Mouse (Mus musculus) midbrain, postnatal 0 days (tissue): ENCODE measurements around the gene C1qtnf6. TPM values are rescaled to one million over a fixed set of nuclear protein-coding genes. Genes with fewer than 3 reads are reported as not detected.

Source experiments
- ATAC-seq: fragments of 200-750 bp; cut with Nextera tagmentation; 2 replicates; pipeline ENCODE4 v1.8.0; 2017; ENCODE audit warnings: moderate number of reproducible peaks, mild to moderate bottlenecking, moderate TSS enrichment, moderate library complexity; ENCODE audit not compliant: low FRiP score
- DNase-seq: peaks from one replicate; pipeline ENCODE4 v3.0.0-alpha.2; 2015; ENCODE audit warnings: low spot score
- H3K27ac ChIP-seq: fragments of 300-500 bp; sonication (generic); 2 replicates; pipeline ENCODE4 v1.5.1; 2014; ENCODE audit warnings: low read depth, mild to moderate bottlenecking, low read length, mixed read lengths
- H3K27me3 ChIP-seq: fragments of 300-500 bp; sonication (generic); 2 replicates; pipeline ENCODE4 v1.6.1; 2014; ENCODE audit warnings: low read length, control low read depth, mixed read lengths; ENCODE audit not compliant: insufficient read depth
- H3K36me3 ChIP-seq: fragments of 300-500 bp; sonication (generic); 2 replicates; pipeline ENCODE4 v1.6.1; 2014; ENCODE audit warnings: low read length, control low read depth, mixed read lengths; ENCODE audit not compliant: insufficient read depth
- H3K4me1 ChIP-seq: fragments of 300-500 bp; sonication (generic); 2 replicates; pipeline ENCODE4 v1.6.1; 2014; ENCODE audit warnings: mild to moderate bottlenecking, control low read depth, antibody characterized with exemption, low read length, mixed read lengths; ENCODE audit not compliant: insufficient read depth
- H3K4me2 ChIP-seq: fragments of 300-500 bp; sonication (generic); 2 replicates; pipeline ENCODE4 v1.6.1; 2014; ENCODE audit warnings: low read depth, mild to moderate bottlenecking, low read length, mixed read lengths; ENCODE audit not compliant: poor library complexity, severe bottlenecking
- H3K4me3 ChIP-seq: fragments of 300-500 bp; sonication (generic); 2 replicates; pipeline ENCODE4 v1.5.1; 2014; ENCODE audit warnings: low read depth, mild to moderate bottlenecking, low read length, moderate library complexity
- H3K9ac ChIP-seq: fragments of 300-500 bp; sonication (generic); replicated peaks from 2 replicates; pipeline ENCODE4 v1.6.1; 2014; ENCODE audit warnings: mild to moderate bottlenecking, low read length, moderate library complexity, mixed read lengths; ENCODE audit not compliant: poor library complexity, severe bottlenecking
- H3K9me3 ChIP-seq: fragments of 300-500 bp; sonication (generic); 2 replicates; pipeline ENCODE4 v1.6.1; 2016; ENCODE audit warnings: low read length, control low read depth
- CTCF ChIP-seq: IDR thresholded peaks from 2 replicates; pipeline ENCODE4 v1.5.1; 2016; ENCODE audit warnings: antibody characterized with exemption, mild to moderate bottlenecking
- WGBS: fragments of 180-500 bp; shearing (Covaris S2); extraction: QIAGEN DNeasy Blood & Tissue Kit; methylation state at CpG from one replicate; pipeline ENCODE4 v1.1.7; 2014; 5-methylcytosine and 5-hydroxymethylcytosine counted together
- polyA plus RNA-seq: library from polyadenylated mRNA; unstranded; fragments of >200 nt; fragmentation: Nextera tagmentation; extraction: Ambion mirVana; gene quantifications from 2 replicates; pipeline ENCODE4 v1.2.1, GENCODE M21; 2015
- total RNA-seq: library from RNA; depleted of rRNA; stranded (reverse); fragments of >200 nt; gene quantifications from 2 replicates; pipeline ENCODE4 v1.2.3, GENCODE M21; 2014

C1qtnf6 gene
- total and polyA plus RNA-seq, 2 experiments from 2014 or later: 2.4 to 8.6 TPM

- Histone ChIP-seq H3K4me3 (no peak overlapping the region), H3K4me2 (no peak overlapping the region), H3K4me1 (no peaks in the 10 kb centered on the region), H3K27ac (no peak overlapping the region), H3K27me3 (no peaks in the 10 kb centered on the region), H3K9me3 (no peaks in the 10 kb centered on the region), H3K9ac (no peak overlapping the region), H3K36me3 (no peaks in the 10 kb centered on the region)
- WGBS: 91% methylated on average over 5 of the region's 5 CpGs
- TF ChIP-seq CTCF: no peak
- no peak for DNase-seq
- ATAC-seq: no peak
Measured at GRCm38 (mm10) chr15:78570170-78570569, 39.0 kb upstream of the C1qtnf6 start.

- Histone ChIP-seq H3K4me3 (no peak overlapping the region), H3K27me3 (no peaks in the 10 kb centered on the region), H3K27ac (no peak overlapping the region), H3K4me2 (no peak overlapping the region), H3K36me3 (no peaks in the 10 kb centered on the region), H3K9ac (no peak overlapping the region), H3K4me1 (no peaks in the 10 kb centered on the region), H3K9me3 (no peaks in the 10 kb centered on the region)
- TF ChIP-seq CTCF: no peak
- DNase-seq (no peak), ATAC-seq (no peak)
- WGBS: 69% methylated on average over 9 of the region's 9 CpGs
Measured at GRCm38 (mm10) chr15:78567608-78568120, 36.4 kb upstream of the C1qtnf6 start.

DNA sequence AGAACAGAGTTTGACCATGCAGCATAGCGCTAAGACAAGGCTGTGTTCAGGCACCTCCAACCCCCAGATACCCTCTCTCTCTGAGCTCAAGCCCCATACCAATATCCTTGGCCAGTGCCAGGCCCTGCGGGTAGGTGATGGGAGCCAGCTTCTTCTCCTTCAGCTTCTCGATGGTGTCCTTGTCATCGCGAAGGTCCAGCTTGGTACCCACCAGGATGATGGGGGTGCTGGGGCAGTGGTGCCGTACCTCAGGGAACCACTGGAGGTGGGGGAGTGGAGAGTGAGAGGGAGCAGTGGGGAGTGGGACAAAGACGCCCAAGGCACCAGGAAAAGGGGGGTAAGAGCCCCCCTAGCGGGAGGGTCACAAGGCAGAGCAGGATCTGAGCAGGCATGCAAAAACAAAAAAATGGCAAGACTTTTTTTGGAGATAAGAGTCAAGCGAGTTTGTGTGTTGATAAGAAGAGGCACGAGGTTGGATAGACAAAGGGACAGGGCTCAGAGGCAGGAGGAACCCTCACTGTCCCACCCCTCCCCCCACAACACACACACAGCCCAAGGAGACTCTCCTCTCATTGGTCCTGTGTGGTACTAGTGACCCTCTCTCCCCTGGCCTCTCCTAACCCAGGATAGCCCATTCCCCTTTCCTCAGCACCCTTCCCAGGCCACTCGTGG lies 33.7 kb upstream of the C1qtnf6 start:
- Histone ChIP-seq H3K4me2 (no peak overlapping the region), H3K27ac (no peak overlapping the region), H3K36me3 (no peaks in the 10 kb centered on the region), H3K9ac (no peak overlapping the region), H3K4me3 (no peak overlapping the region), H3K4me1 (no peaks in the 10 kb centered on the region), H3K9me3 (no peaks in the 10 kb centered on the region), H3K27me3 (no peaks in the 10 kb centered on the region)
- DNase-seq: no peak
- 76% methylated on average over 11 of the region's 11 CpGs for whole genome bisulfite sequencing
- ATAC-seq: no peak
- TF ChIP-seq CTCF: no peak

GRCm38 (mm10) chr15:78563937-78564336 lies 32.7 kb upstream of the C1qtnf6 start:
- Histone ChIP-seq H3K4me1 (no peaks in the 10 kb centered on the region), H3K4me2 (no peak overlapping the region), H3K27me3 (no peaks in the 10 kb centered on the region), H3K27ac (no peak overlapping the region), H3K9ac (no peak overlapping the region), H3K36me3 (no peaks in the 10 kb centered on the region), H3K4me3 (no peak overlapping the region), H3K9me3 (no peaks in the 10 kb centered on the region)
- no peak for DNase-seq
- ATAC-seq: no peak
- no peak for TF ChIP-seq CTCF
- 87% methylated on average over 5 of the region's 5 CpGs for WGBS

GRCm38 (mm10) chr15:78563344-78563743 lies 32.1 kb upstream of the C1qtnf6 start:
- H3K27me3 ChIP-seq: no peaks in the 10 kb centered on the region
- no peaks in the 10 kb centered on the region for H3K4me1 ChIP-seq
- no peaks in the 10 kb centered on the region for H3K9me3 ChIP-seq
- no peak for DNase-seq
- H3K9ac ChIP-seq: no peak overlapping the region
- H3K4me3 ChIP-seq: no peak overlapping the region
- ATAC-seq: no peak
- no peaks in the 10 kb centered on the region for H3K36me3 ChIP-seq
- H3K27ac ChIP-seq: no peak overlapping the region
- 95% methylated on average over 3 of the region's 3 CpGs for WGBS
- TF ChIP-seq CTCF: no peak
- no peak overlapping the region for H3K4me2 ChIP-seq

DNA sequence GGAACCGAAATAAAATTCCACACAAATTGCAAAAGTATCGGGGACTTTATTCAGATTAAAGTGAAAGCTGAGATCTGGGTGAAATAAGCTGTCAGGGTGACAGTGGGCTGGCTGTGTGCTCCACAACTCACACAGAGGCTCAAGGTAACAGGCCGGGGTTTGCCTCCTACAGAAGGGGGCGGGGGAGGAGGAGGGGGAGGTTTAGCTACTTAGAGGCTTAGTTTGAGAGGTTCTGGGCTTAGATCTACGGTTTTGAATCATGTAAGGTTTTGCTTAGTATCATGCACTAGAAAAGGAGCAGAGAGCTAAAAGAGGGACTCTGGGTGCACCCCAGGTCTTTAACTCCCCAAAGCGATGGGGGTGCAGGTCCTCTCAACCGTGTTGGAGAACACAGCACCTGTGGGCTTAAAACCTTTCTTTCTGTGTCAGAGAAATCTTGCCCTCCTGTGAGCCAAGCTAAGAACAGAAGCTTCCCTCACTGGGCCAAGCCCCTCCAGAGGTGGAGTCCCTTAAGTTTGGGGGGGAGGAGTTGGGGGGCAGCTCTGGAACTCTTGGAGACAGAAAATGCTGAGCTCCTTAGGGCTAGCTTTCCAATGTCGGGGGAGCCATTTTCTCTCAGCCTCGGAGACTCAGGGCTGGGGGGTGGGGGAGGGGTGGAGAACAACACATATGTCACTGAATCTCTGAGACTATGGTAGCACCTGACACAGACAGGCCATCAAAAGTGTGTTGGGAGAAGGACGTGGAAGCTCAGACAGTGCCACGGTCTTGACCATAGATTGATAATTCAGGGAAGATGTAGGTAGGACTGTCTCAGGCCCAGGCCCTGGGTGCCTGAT lies 28.1 kb upstream of the C1qtnf6 start:
- H3K27ac ChIP-seq: no peak overlapping the region
- H3K9ac ChIP-seq: no peak overlapping the region
- no peak overlapping the region for H3K4me2 ChIP-seq
- no peaks in the 10 kb centered on the region for H3K27me3 ChIP-seq
- WGBS: 46% methylated on average over 11 of the region's 11 CpGs
- H3K36me3 ChIP-seq: no peaks in the 10 kb centered on the region
- no peaks in the 10 kb centered on the region for H3K9me3 ChIP-seq
- ATAC-seq: no peak
- no peak for DNase-seq
- TF ChIP-seq CTCF: no peak
- no peak overlapping the region for H3K4me3 ChIP-seq
- H3K4me1 ChIP-seq: no peaks in the 10 kb centered on the region
